Mouse (Mus musculus) embryonic facial prominence, embryonic 11.5 days (tissue): ENCODE data around the gene Gsto2. TPM values are rescaled to one million over a fixed set of nuclear protein-coding genes. Genes with fewer than 3 reads are reported as not detected.
"Not testable (repeated sequence)": the region's sequence is repeated elsewhere in the genome, so short reads cannot be mapped to it uniquely, and the experiment has no call there.

Experiments
- ATAC-seq: fragments of 200-750 bp; cut with Nextera tagmentation; replicated peaks from 2 replicates; pipeline ENCODE4 v1.8.0; 2017; ENCODE audit warnings: low read depth; ENCODE audit not compliant: insufficient number of reproducible peaks, low FRiP score, low TSS enrichment
- DNase-seq: peaks from one replicate; pipeline ENCODE4 v3.0.0-alpha.2; 2015; ENCODE audit warnings: low spot score
- H3K27ac ChIP-seq: fragments of 300-500 bp; sonication (generic); replicated peaks from 2 replicates; pipeline ENCODE4 v1.5.1; 2014; ENCODE audit warnings: mild to moderate bottlenecking, low read depth, low read length, control low read depth
- H3K27me3 ChIP-seq: fragments of 300-500 bp; sonication (generic); 2 replicates; pipeline ENCODE4 v1.6.1; 2014; ENCODE audit warnings: mild to moderate bottlenecking, low read length, moderate library complexity, mixed read lengths; ENCODE audit not compliant: control insufficient read depth, insufficient read depth
- H3K36me3 ChIP-seq: fragments of 300-500 bp; sonication (generic); replicated peaks from 2 replicates; pipeline ENCODE4 v1.6.1; 2014; ENCODE audit warnings: low read depth, mild to moderate bottlenecking, low read length, moderate library complexity, mixed read lengths; ENCODE audit not compliant: control insufficient read depth, insufficient read depth
- H3K4me1 ChIP-seq: fragments of 300-500 bp; sonication (generic); 2 replicates; pipeline ENCODE4 v1.6.1; 2014; ENCODE audit warnings: low read length, mixed read lengths; ENCODE audit not compliant: control insufficient read depth, insufficient read depth
- H3K4me2 ChIP-seq: fragments of 300-500 bp; sonication (generic); 2 replicates; pipeline ENCODE4 v1.6.1; 2014; ENCODE audit warnings: low read depth, mild to moderate bottlenecking, control low read depth, low read length, moderate library complexity
- H3K4me3 ChIP-seq: fragments of 300-500 bp; sonication (generic); 2 replicates; pipeline ENCODE4 v1.5.1; 2014; ENCODE audit warnings: low read depth, low read length, control low read depth
- H3K9ac ChIP-seq: fragments of 300-500 bp; sonication (generic); replicated peaks from 2 replicates; pipeline ENCODE4 v1.6.1; 2014; ENCODE audit warnings: mild to moderate bottlenecking, control low read depth, low read length
- H3K9me3 ChIP-seq: fragments of 300-500 bp; sonication (generic); replicated peaks from 2 replicates; pipeline ENCODE4 v1.6.1; 2016; ENCODE audit warnings: mild to moderate bottlenecking, low read length, inconsistent platforms, mixed read lengths; ENCODE audit not compliant: control insufficient read depth
- WGBS: fragments of 180-500 bp; shearing (Covaris S2); extraction: QIAGEN DNeasy Blood & Tissue Kit; methylation state at CpG from one replicate; pipeline ENCODE4 v1.1.7; 2014; 5-methylcytosine and 5-hydroxymethylcytosine counted together
- polyA plus RNA-seq: library from polyadenylated mRNA; unstranded; fragments of >200 nt; fragmentation: Nextera tagmentation; extraction: Ambion mirVana; gene quantifications from 2 replicates; pipeline ENCODE4 v1.2.1, GENCODE M21; 2014

The Gsto2 gene
- polyA plus RNA-seq, 1 experiment from 2014 or later, result 0.77 TPM

- Histone ChIP-seq H3K36me3 (no peaks in the 10 kb centered on the region), H3K4me3 (no peak overlapping the region), H3K4me1 (no peaks in the 10 kb centered on the region), H3K4me2 (no peak overlapping the region), H3K9me3 (no peaks in the 10 kb centered on the region), H3K27ac (no peak overlapping the region), H3K27me3 (no peaks in the 10 kb centered on the region; the same call in 1 of the 2 replicates), H3K9ac (no peak overlapping the region)
- ATAC-seq, result no peak
- 87% methylated on average over 16 of the region's 16 CpGs for WGBS
- DNase-seq, result no peak
Observed at GRCm38 (mm10) chr19:47832316-47832715, 33.0 kb upstream of the Gsto2 start.

- no peak overlapping the region for H3K4me2 ChIP-seq
- H3K9ac ChIP-seq, result no peak overlapping the region
- WGBS, result 91% methylated on average over 5 of the region's 5 CpGs
- ATAC-seq (no peak), DNase-seq (no peak)
- H3K36me3 ChIP-seq, result no peaks in the 10 kb centered on the region
- no peaks in the 10 kb centered on the region for H3K4me1 ChIP-seq
- H3K4me3 ChIP-seq, result no peak overlapping the region
- no peaks in the 10 kb centered on the region; the same call in 1 of the 2 replicates for H3K27me3 ChIP-seq
- H3K27ac ChIP-seq, result no peak overlapping the region
- H3K9me3 ChIP-seq, result no peaks in the 10 kb centered on the region
Observed at GRCm38 (mm10) chr19:47834614-47835013, 30.7 kb upstream of the Gsto2 start.

- 88% methylated on average over 7 of the region's 7 CpGs for WGBS
- Histone ChIP-seq H3K36me3 (no peaks in the 10 kb centered on the region), H3K9me3 (no peaks in the 10 kb centered on the region), H3K27me3 (no peaks in the 10 kb centered on the region; the same call in 1 of the 2 replicates), H3K4me1 (no peaks in the 10 kb centered on the region), H3K4me2 (no peak overlapping the region), H3K9ac (no peak overlapping the region), H3K4me3 (no peak overlapping the region), H3K27ac (no peak overlapping the region)
- ATAC-seq, result no peak
- DNase-seq, result no peak
Observed at GRCm38 (mm10) chr19:47835776-47836175, 29.6 kb upstream of the Gsto2 start.

GRCm38 (mm10) chr19:47836701-47837526 lies 28.4 kb upstream of the Gsto2 start:
- WGBS, result 3% methylated on average over 48 of the region's 49 CpGs

GRCm38 (mm10) chr19:47837527-47837901 lies 27.8 kb upstream of the Gsto2 start:
- Histone ChIP-seq H3K4me1 (no peaks in the 10 kb centered on the region), H3K9me3 (no peaks in the 10 kb centered on the region), H3K4me3 (peak overlapping the region; percentile 48), H3K27me3 (no peaks in the 10 kb centered on the region; the same call in 1 of the 2 replicates), H3K9ac (peak overlapping the region; percentile 46), H3K4me2 (peak overlapping the region; percentile 88), H3K27ac (no peak overlapping the region), H3K36me3 (no peaks in the 10 kb centered on the region)
- 1% methylated on average over 6 of the region's 6 CpGs for WGBS
- ATAC-seq, result 0 out of 2 replicates have a peak, but pooled peaks have one; percentile 17
- DNase-seq, result no peak

More at GRCm38 (mm10) chr19:47836701-47837526, 28.4 kb upstream of the Gsto2 start:
- ATAC-seq (peak; percentile 88), DNase-seq (peak; percentile 86)
- Histone ChIP-seq H3K27me3 (no peaks in the 10 kb centered on the region; the same call in 1 of the 2 replicates), H3K4me3 (peak overlapping the region; percentile 48), H3K4me2 (peak overlapping the region; percentile 88), H3K9ac (peak overlapping the region; percentile 46), H3K27ac (no peak overlapping the region), H3K4me1 (no peaks in the 10 kb centered on the region), H3K9me3 (no peaks in the 10 kb centered on the region), H3K36me3 (no peaks in the 10 kb centered on the region)

- 85% methylated on average over 11 of the region's 15 CpGs for WGBS
- H3K36me3 ChIP-seq, H3K9me3 ChIP-seq, H3K9ac ChIP-seq, DNase-seq, H3K27me3 ChIP-seq, H3K4me2 ChIP-seq, H3K27ac ChIP-seq, H3K4me1 ChIP-seq, H3K4me3 ChIP-seq, ATAC-seq: not testable (repeated sequence)
Observed at GRCm38 (mm10) chr19:47841234-47841633, 24.1 kb upstream of the Gsto2 start.

GRCm38 (mm10) chr19:47849735-47850134 lies 15.6 kb upstream of the Gsto2 start:
- no peaks in the 10 kb centered on the region for H3K36me3 ChIP-seq

GRCm38 (mm10) chr19:47852131-47852530 lies 13.2 kb upstream of the Gsto2 start:
- 92% methylated on average over 3 of the region's 3 CpGs for WGBS
- not testable (repeated sequence) for H3K4me1 ChIP-seq, H3K9ac ChIP-seq, ATAC-seq, H3K36me3 ChIP-seq, H3K27ac ChIP-seq, H3K27me3 ChIP-seq, DNase-seq, H3K4me2 ChIP-seq, H3K4me3 ChIP-seq, H3K9me3 ChIP-seq

More at GRCm38 (mm10) chr19:47849735-47850134, 15.6 kb upstream of the Gsto2 start:
- Histone ChIP-seq H3K4me2 (no peak overlapping the region), H3K4me3 (no peak overlapping the region), H3K9me3 (no peaks in the 10 kb centered on the region), H3K27me3 (no peaks in the 10 kb centered on the region), H3K27ac (no peak overlapping the region), H3K9ac (no peak overlapping the region), H3K4me1 (no peaks in the 10 kb centered on the region; the same call in 1 of the 2 replicates)
- no peak for ATAC-seq
- DNase-seq, result no peak
- WGBS, result 93% methylated on average over 3 of the region's 3 CpGs
